Mouse (Mus musculus): ENCODE measurements around the gene Tmed6.

DNA sequence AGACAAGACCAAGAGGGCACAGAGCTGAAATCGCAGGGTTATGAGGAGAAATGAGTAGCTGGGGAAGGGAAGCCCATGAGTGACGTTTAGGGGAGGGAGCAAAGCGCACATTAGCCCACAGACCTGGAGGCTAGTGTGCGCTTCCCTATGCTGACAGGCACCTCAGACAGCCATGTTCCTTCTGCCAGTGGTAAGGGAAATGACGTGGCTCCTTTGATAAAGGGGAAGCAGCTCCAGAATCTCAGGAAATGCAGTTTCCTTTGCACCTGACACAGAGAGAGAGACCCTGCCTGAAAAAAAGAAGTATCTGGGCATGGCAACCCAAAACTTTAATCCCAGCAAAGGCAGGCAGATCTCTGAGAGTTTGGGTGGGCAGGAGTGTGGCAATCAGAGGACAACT, 35.4 kb downstream of the Tmed6 start:
- TF ChIP-seq POLR2A (IDR thresholded peaks at IDR 0.05; ENCODE audit: low read depth, low read length) (no peak), CTCF (conservative IDR thresholded peaks at IDR 0.05; ENCODE audit: insufficient read depth, insufficient read length, low read depth, low read length) (no peak)
